Mouse (Mus musculus) monocyte, adult 5-6 weeks (primary cell): Measurements from ENCODE around the gene Hint1. TPM values are rescaled to one million over a fixed set of nuclear protein-coding genes. Genes with fewer than 3 reads are reported as not detected.
"Not testable (repeated sequence)": the region's sequence is repeated elsewhere in the genome, so short reads cannot be mapped to it uniquely, and the experiment has no call there.

Source experiments
- ATAC-seq: fragments of 153-309, 156-312 bp; replicated peaks from 2 replicates; pipeline ENCODE4 v1.8.0; 2017; ENCODE audit warnings: mild to moderate bottlenecking; ENCODE audit not compliant: low TSS enrichment, insufficient number of reproducible peaks, severe bottlenecking, poor library complexity, low FRiP score
- total RNA-seq: library from RNA; stranded (forward); fragments of 200-1000, 200-491, 200-594 nt; gene quantifications from 3 replicates; pipeline ENCODE4 v1.2.3, GENCODE M21; 2017

Gene Hint1
- total RNA-seq, 1 experiment from 2014 or later, result 549 TPM

DNA sequence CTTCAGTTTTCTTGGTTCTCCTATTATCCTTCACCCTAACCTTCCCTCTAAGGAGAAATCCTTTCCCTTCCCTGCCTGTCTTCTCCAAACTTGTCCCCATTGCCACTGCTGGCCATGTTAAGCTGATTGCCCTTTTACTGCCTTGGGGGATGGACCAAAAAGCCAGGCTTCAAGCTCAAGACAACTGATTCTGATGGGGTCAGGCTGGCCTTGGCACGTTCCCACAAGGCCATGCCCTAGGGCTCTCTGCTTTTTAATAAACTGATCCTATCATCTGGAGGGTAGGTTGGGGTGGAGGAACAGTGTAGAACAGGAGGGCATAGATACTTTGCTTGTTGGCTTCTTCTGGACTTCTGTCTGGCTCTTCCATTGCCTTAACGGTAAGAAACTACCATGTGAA is 19.2 kb downstream of the Hint1 start:
- ATAC-seq, result no peak

DNA sequence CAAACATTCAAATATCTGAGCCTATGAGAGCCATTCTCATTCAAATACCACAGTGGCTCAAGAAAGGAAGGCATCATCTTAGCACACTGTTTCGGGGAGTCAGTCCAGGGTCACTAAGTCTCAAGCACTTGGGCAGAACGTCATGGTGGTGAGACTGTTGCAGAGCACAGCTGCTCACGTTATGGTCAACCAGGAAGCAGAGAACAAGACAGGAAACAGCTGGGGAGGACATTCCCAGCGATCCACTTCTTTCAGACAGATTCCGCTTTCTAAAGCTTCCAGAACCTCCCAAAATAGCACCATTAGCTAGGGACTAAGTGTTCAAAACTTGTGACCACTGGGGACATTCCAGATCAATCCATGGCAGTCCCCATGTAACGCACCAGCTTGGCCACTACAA is 21.7 kb downstream of the Hint1 start:
- ATAC-seq, result no peak

DNA sequence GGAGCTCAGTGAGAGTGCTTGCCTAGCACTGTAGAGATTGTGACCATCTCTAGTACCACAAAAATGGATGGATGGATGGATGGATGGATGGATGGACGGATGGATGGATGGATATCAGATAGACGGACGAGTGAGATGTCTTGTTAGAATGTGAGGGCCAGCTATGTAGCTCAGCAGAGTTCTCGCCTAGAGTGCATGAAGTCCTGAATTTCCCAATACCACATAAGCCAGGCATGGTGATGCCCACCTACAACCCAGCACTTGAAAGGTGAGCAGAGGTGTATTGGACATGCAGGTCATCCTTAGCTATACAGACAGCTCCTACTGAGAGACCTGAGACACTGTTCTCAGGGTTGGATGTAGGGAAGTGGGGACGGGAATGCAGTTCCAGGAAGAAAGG is 25.2 kb downstream of the Hint1 start:
- ATAC-seq, result no peak

DNA sequence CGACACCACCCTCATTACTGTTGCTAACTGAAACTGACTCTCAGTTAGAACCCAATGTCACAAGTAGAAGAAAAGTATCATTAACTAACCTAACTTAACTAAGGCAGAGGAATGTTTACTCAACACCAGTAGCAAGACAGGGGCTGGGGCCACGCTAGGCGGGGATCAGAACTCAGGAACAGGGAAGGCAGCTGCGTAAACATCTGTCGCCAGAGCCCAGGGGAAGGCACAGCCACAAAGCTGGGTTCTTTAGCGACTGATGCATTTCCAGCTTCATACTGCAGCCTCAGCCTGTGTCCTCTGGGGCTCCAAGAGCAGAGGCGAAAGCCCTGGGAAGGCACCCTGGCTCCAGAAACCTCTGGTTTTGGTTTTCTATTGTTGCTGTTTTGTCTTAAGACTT is 25.9 kb downstream of the Hint1 start:
- no peak for ATAC-seq

DNA sequence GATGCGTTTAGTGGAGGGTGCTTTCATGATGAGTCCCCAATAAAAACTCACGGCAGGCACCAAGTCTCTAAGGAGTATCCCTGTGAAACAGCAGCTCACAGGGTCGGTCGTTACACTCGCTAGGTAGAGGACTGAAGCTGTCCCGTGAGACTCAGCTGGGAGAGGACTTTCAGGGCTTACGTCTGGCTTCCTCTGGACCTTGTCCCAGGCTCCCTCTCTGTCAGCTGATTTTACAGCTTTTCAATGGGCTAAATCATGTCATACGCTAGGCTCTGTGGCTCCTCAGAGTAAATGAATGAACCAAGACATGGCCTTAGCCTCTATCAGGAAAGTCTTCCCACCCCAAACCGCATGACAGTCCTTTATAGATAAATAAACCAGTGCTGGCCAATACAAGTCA is 28.4 kb downstream of the Hint1 start:
- ATAC-seq, result no peak

DNA sequence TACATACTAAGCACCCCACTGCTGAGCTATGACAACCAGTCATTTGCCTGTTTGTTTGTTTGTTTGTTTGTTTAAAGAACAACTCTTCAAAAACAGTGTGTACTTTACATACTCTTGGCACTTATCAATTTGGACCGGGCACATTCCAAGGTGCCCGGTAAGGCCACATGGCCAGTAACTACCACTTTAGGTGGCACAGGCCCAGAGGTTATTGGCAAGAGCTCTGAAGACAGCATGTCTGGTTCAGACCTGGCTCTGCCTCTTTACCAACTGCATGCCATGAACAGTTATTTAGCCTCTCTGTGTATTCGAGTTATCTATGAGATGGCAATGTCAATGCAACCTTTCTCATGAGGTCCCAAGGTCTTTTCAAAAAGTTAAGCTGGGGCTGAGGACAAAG is 30.5 kb downstream of the Hint1 start:
- not testable (repeated sequence) for ATAC-seq

DNA sequence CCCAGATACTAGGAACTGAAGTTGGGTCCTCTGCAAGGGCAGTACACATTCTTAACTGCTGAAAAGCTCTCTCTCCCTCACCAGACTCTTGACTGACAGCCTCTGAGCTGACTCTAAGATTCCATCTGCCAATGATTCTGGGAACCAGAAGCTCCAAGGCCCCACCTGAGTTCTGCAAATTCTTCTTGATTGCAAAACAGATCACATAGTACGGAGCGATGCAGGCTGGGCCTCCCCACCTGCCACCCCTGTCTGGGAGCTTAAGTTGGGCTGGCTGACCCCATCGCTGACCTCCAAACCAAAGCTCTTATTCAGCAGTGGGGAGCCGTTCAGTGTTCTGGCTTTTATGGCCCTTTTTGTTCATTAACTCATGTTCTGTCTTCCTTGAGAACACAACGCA is 31.3 kb downstream of the Hint1 start:
- no peak for ATAC-seq

DNA sequence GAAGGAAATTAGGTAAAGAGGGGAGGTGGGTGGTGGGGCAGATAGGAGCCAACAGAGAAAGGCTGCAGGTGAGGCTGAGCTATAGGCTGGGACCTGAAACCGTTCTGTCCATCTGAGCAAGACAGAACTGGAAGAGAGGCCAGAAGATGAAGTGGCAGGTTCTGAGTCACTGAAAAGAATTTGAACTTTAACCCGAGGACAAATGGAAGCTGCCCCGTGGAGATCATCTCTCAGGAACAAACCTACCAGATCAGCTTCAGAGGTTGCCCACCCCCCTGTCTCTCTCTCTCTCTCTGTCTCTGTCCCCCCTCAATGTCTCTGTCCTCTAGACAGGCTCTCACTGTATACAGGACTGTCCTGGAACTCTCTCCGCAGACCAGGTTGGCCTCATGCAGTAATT is 33.5 kb downstream of the Hint1 start:
- ATAC-seq, result no peak

DNA sequence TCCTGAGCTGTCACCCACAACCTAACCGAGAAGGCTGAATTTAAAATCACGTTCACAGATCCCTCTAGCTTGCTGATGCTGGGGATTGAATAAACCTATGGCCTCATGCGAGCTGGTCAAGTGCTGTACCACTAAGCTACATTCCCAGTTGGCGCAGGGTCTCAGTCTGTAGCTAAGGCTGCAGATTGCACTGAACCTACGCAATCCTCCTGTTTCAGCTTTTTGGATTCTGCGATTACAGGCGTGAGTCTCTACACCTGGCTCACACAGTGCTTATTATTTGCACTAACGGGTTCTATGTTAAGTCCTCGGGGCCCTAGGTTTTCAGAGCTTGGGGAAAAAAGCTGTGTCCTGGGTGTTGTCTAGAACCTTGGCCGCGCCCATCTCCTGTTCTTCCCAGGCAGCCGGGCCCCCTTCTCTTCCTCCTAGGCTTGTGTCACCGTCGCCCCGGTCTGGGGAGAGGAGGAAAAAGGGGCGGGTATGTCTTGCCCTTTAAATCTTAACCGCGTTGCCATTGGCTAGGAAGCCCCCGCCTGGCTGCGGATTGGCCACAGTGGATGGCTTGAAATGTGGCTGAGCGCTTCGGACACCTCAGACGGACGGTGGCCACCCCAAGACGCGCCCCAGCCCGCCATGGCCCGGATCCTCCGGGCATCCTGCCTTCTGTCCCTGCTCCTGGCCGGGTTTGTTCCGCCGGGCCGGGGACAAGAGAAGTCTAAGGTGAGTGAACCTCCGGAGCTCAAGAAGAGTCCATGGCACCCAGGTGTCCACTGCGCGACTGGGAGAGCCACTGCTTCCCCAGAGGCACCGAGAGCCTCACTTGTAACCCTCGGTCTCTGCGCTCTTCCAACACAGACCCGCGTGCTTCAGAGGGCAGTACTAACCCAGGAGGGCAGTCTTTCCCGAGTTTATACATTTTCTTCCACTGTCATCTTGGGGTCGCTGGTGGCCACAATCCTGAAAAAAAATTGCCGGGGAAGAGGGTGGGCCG is 36.4 kb downstream of the Hint1 start, which contains the start of gene Gpx3:
Gene Gpx3, plus strand, starts transcription at position 121 of the 991 bp plus-strand sequence.
- ATAC-seq, result peak; percentile 54; the same call in 1 of the 2 replicates

DNA sequence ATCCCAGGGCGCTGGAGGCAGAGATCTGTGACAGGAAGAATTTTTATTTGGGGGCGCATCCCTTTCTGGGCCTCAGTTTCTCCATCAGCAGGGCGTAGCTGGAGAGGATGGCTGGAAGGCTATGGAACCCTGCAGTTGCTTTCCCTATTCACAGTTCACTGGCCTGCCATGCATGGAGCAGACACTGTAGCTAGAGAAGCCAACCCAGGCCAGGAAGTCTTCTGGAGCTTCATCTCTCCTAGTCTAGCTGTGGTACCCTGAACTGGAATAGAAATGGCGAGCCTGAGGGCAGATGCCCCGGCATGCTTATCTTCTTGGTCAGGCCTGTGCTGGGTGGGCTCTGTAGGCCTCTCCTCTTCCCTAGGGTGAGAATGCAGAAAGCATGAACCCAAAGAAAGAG is 37.2 kb downstream of the Hint1 start:
- ATAC-seq, result no peak

DNA sequence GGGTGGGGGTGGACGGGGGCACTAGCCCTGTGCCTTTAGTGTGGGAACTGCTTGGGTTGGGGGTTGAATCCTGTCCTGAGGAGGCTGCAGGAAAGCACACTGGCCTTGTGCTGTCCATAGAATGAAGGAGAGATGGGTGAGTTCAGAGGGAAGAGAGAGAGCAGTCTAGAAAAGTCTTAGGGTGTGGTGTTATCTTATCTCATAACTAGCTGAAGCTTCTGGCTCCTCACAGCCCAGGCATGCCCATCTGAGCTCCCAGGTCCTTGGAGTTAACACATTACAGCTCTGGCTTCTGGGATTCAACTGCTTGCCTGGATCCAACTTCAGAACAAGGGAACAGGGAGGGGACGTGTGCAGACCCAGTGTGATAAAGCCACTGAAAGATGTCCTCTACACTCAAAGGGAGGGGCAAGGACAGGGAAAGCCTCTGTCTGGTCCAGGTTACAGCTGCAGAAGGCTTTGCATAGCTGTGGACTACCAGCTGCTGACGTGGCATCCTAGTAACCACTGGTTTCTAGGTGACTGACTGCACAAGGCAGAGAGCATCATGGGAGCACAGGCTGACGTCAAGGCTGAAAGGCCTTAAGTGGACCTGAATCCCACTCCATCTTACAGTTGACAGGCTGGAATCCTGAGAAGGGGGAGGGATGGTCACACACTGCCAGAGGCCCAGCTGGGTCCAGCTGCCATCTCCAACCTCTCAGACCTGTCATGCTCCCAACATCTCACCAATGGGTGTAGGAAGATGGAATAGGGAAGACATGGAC is 37.9 kb downstream of the Hint1 start:
- no peak for ATAC-seq

DNA sequence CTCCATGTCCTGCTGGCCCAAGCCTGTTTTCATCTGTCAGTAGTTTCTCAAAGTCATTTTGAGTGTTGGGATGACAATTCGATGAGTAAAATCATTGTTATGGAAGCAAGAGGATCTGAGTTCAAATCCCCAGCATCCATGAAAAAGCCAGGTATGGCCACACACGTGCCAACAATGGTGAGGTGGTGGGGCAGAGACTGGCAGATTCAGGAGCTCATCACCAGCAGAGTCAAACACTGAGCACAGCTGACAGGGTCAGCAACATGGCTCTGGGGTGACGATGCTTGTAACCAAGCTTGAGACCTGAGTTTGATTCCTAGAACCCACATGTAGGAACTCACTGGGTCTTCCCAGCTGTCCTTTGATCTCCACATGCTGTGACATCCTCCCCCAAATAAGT is 38.9 kb downstream of the Hint1 start:
- no peak for ATAC-seq

DNA sequence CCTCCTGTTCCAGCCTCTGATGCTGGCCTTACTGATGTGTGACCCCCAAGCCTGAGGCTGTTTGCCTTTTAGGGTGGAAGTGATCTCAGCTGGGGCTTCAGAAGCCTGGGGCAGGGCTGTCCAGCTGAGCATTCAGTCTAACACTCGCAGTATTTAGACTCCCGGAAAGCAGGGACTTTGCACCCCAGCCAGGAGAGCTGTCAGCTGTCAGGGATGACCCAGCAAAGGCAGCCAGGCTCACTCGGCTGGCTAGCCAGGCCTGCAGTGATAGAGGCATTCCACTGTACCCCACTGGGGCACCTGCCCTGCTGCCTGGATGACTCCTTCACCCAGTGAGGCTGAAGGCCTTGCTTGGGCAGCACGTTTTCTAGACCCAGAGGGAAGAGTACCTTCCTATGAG is 39.7 kb downstream of the Hint1 start:
- ATAC-seq, result no peak

DNA sequence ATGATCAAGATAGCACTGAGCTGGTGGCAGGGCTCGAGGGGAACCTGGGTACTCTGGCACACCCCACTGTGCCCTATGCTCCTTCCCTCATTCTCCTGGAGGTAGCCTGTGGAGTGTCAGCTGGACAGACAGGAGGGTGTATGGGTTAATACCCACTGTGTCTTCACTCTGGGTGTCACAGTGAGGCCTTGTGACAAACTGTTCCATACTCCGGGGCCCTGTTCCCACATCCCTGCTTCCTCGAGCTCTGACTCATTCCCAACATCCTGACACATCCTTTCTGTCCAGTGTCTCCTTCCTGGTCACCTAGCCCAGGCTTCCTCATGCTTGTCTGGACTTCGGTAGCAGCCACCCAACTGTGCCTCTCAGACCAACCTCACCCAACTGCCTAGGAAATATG is 40.3 kb downstream of the Hint1 start:
- ATAC-seq, result no peak

DNA sequence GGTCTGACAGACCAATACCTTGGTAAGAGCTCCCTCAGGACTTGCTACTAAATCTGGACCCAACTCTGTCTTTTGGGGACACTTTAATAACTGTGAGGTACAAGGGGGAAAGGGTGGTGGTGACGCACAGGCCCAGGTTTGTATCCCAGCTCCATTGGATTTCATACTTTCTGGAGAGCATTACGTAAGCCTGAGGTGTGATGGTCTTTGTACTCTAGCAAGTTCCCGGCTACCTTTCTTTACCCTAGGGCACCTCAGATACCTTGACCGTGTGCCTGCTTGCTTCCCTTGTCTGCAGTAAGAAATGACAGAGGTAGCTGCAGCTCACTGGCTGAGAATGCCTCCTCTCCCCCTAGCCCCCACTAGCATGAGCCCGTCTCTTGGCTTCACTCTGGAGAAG is 41.1 kb downstream of the Hint1 start:
- no peak for ATAC-seq

DNA sequence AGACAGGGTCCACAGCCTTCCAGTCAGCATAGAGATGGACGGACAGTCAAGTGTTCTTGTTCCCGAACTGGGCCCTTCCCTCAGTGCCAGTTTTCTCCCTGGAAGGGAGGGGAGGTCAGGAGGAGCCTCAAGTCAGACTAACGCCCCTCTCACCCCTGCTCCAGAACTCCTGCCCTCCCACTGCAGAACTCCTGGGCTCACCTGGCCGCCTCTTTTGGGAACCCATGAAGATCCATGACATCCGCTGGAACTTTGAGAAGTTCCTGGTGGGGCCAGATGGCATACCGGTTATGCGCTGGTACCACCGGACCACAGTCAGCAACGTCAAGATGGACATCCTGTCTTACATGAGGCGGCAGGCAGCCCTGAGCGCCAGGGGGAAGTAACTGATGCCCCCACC is 43.1 kb downstream of the Hint1 start:
- no peak for ATAC-seq

DNA sequence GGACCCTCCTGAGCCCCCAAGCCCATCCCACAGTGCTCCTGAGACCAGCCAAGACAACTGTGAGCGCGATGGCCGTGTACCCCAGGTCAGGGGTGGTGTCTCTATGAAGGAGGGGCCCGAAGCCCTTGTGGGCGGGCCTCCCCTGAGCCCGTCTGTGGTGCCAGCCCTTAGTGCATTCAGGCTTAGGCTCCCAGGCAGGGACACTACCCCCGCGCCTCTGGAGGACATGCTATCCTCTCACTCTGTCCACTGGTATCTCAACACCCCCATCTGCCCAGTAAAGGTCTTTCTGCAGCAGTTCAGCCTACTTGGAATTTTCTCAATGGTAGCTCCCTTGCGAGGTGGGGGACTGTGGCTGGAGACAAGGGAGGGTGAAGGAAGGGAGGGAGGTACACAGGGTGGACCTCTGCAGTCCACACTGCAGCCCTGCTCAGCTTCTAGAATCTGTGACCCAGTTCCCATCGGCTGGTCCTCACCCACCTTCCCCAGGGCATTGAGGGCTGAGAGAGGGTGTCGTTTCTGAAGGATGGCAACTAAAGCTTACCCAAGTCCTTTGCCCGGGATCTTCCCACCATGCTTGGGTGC is 44.0 kb downstream of the Hint1 start:
- ATAC-seq, result no peak

DNA sequence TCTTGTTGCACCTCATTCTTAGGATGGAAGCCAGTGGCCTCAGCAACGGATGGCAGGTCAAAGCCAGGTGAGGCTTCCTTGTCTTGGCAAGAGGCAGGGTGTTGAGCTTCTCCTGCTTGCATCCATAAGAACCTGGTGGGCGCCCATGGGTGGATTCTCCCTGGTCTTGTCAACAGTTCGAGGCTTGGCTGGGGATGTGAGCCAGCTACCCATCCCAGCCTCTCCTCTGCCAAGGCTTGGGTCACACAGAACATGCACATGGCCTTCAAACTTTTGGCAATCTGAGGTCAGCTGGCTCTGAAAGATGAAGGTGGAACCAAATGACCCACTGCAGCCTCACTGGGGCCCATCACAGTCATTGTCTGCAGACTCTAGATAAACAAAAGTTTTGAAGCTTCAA is 45.0 kb downstream of the Hint1 start:
- ATAC-seq, result no peak

DNA sequence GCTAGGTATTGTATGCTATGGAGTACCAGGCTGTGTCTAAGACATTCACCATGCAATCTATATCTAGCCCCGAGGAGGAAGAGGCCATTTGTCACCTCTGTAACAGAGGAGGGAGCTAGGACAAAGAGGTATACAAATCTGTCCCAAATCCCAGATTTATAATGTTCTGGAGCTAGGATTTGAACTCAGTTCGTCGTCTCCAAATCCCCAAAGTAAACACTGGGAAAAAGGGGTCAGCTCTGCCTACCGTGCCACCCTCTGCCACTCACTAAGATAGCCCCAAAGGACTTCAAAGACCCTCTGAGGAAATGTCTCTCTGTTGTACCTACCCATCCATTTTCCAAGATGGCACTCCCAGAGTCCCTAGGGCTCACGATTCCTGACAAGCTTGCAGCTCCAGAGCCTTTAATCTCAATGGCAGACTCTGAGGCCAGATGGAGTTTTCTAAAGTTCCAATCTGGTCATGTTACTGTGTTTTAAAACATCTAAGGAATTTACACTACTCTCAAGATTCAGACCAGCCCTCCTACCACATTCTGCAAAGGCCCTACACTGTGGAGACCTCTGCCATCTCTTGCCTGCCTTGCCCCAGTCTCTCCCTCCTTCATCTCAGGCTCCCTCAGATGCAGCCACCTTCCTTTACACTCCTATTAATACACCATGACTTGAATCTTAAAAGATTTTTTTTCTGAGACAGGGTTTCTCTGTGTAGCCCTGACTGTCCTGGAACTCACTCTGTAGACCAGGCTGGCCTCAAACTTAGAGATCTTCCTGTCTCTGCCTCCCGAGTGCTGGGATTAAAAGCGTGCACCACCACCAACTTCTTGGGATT is 45.7 kb downstream of the Hint1 start:
- no peak for ATAC-seq
